Mouse (Mus musculus) liver, embryonic 11.5 days (tissue): ENCODE results near the gene Cntnap1. TPM values are rescaled to one million over a fixed set of nuclear protein-coding genes. Genes with fewer than 3 reads are reported as not detected.

Experiments
- ATAC-seq: fragments of 200-750 bp; cut with Nextera tagmentation; replicated peaks from 2 replicates; pipeline ENCODE4 v1.8.0; 2017; ENCODE audit warnings: moderate number of reproducible peaks, mild to moderate bottlenecking, moderate TSS enrichment, moderate library complexity; ENCODE audit not compliant: low FRiP score
- DNase-seq: peaks from one replicate; pipeline ENCODE4 v3.0.0-alpha.2; 2017; ENCODE audit warnings: low spot score
- H3K27ac ChIP-seq: fragments of 300-500 bp; sonication (generic); 2 replicates; pipeline ENCODE4 v1.5.1; 2014; ENCODE audit warnings: mild to moderate bottlenecking, low read depth, low read length, control low read depth
- H3K27me3 ChIP-seq: fragments of 300-500 bp; sonication (generic); replicated peaks from 2 replicates; pipeline ENCODE4 v1.6.1; 2014; ENCODE audit warnings: low read length, mixed read lengths; ENCODE audit not compliant: control insufficient read depth, insufficient read depth
- H3K36me3 ChIP-seq: fragments of 300-500 bp; sonication (generic); 2 replicates; pipeline ENCODE4 v1.6.1; 2014; ENCODE audit warnings: mild to moderate bottlenecking, low read length, moderate library complexity, mixed read lengths; ENCODE audit not compliant: control insufficient read depth, insufficient read depth
- H3K4me1 ChIP-seq: fragments of 300-500 bp; sonication (generic); replicated peaks from 2 replicates; pipeline ENCODE4 v1.6.1; 2014; ENCODE audit warnings: low read length, mixed read lengths; ENCODE audit not compliant: control insufficient read depth, insufficient read depth
- H3K4me2 ChIP-seq: fragments of 300-500 bp; sonication (generic); 2 replicates; pipeline ENCODE4 v1.6.1; 2014; ENCODE audit warnings: mild to moderate bottlenecking, control low read depth, moderate library complexity
- H3K4me3 ChIP-seq: fragments of 300-500 bp; sonication (generic); 2 replicates; pipeline ENCODE4 v1.5.1; 2014; ENCODE audit warnings: low read depth, low read length, control low read depth
- H3K9ac ChIP-seq: fragments of 300-500 bp; sonication (generic); 2 replicates; pipeline ENCODE4 v1.6.1; 2014; ENCODE audit warnings: low read depth, low read length, control low read depth
- H3K9me3 ChIP-seq: fragments of 300-500 bp; sonication (generic); 2 replicates; pipeline ENCODE4 v1.6.1; 2016; ENCODE audit warnings: low read length, inconsistent platforms, mixed read lengths; ENCODE audit not compliant: control insufficient read depth
- WGBS: fragments of 180-500 bp; shearing (Covaris S2); extraction: QIAGEN DNeasy Blood & Tissue Kit; methylation state at CpG from one replicate; pipeline ENCODE4 v1.1.7; 2014; 5-methylcytosine and 5-hydroxymethylcytosine counted together
- polyA plus RNA-seq: library from polyadenylated mRNA; unstranded; fragments of >200 nt; fragmentation: Nextera tagmentation; extraction: Ambion mirVana; gene quantifications from 2 replicates; pipeline ENCODE4 v1.2.1, GENCODE M21; 2014

Gene Cntnap1
- polyA plus RNA-seq, 1 experiment from 2014 or later, result 0.40 TPM

DNA sequence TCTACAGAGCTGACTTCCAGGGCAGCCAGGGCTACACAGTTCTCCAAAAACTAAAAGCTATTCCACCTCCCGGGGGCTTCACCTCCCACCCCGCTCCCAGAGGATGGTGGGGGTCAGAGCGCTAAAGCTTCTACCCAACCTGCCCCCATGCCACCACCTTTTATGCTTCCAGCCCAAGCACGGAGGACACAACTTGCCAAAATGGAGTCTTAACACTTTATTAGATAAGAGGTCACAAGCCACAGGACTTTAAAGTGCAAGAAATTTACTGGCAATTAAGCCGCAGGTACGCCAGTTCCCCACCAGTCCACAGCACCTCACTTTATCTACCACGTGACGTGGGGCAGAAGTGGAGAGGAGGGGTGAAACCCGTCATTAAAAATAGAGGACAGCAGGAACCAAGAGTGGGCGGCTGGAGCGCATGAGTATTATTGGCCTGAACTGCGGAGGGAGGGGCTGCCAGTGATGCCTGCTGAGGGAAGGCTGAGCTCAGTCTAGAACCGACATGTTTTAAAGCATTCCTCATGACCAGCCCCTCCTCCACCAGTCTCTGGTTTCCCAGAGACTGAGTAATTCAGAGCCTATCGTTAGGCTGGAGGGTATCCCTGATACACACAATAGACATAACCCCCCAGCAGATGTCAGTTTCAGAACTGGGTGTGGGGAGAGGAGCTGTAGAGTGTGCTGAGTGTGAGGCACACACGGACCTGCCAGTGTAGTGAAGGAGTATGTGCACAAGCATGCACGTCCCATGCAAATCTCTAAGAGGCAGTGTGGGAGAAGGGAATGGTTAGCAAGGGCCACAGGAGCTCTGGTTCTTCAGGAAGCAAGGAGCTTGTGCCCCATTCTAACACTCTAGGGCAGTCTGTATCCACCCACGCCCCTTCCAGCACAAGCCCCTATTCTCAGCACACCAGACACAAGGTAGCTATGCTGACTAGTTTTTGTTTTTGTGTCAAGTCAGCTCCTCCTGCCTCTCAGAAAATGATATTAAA, 20.9 kb downstream of the Cntnap1 start:
- no peak for DNase-seq
- no peaks in the 10 kb centered on the region; the same call in none of the 2 replicates for H3K36me3 ChIP-seq
- H3K4me3 ChIP-seq, result no peak overlapping the region
- H3K9ac ChIP-seq, result peak overlapping the region; percentile 59
- WGBS, result 47% methylated on average over 17 of the region's 17 CpGs
- H3K9me3 ChIP-seq, result no peaks in the 10 kb centered on the region
- peak overlapping the region; percentile 92 for H3K27ac ChIP-seq
- no peak for ATAC-seq
- H3K4me1 ChIP-seq, result peaks cover 32% of the 10 kb centered on the region
- no peak overlapping the region for H3K4me2 ChIP-seq
- no peaks in the 10 kb centered on the region for H3K27me3 ChIP-seq

- peaks cover 32% of the 10 kb centered on the region for H3K4me1 ChIP-seq
- H3K9ac ChIP-seq, result no peak overlapping the region
- 86% methylated on average over 4 of the region's 4 CpGs for WGBS
- H3K27me3 ChIP-seq, result no peaks in the 10 kb centered on the region
- peak overlapping the region; percentile 52; the same call in 1 of the 2 replicates for H3K27ac ChIP-seq
- H3K4me3 ChIP-seq, result no peak overlapping the region
- H3K36me3 ChIP-seq, result peaks cover 2% of the 10 kb centered on the region
- DNase-seq (no peak), ATAC-seq (no peak)
- H3K4me2 ChIP-seq, result no peak overlapping the region
- no peaks in the 10 kb centered on the region for H3K9me3 ChIP-seq
Measured at GRCm38 (mm10) chr11:101191919-101192470, 21.7 kb downstream of the Cntnap1 start.

- Histone ChIP-seq H3K36me3 (peaks cover 2% of the 10 kb centered on the region), H3K4me2 (no peak overlapping the region), H3K4me3 (no peak overlapping the region), H3K27ac (no peak overlapping the region), H3K9ac (no peak overlapping the region), H3K27me3 (no peaks in the 10 kb centered on the region), H3K4me1 (peaks cover 32% of the 10 kb centered on the region), H3K9me3 (no peaks in the 10 kb centered on the region)
- DNase-seq (no peak), ATAC-seq (no peak)
- WGBS, result 96% methylated on average over 6 of the region's 6 CpGs
Measured at GRCm38 (mm10) chr11:101192646-101193045, 22.3 kb downstream of the Cntnap1 start.

- Histone ChIP-seq H3K27me3 (no peaks in the 10 kb centered on the region), H3K9me3 (no peaks in the 10 kb centered on the region), H3K36me3 (peaks cover 2% of the 10 kb centered on the region), H3K4me3 (no peak overlapping the region), H3K27ac (no peak overlapping the region), H3K9ac (no peak overlapping the region), H3K4me2 (no peak overlapping the region), H3K4me1 (peaks cover 32% of the 10 kb centered on the region)
- WGBS, result 89% methylated on average over 7 of the region's 7 CpGs
- no peak for ATAC-seq
- DNase-seq, result no peak
Measured at GRCm38 (mm10) chr11:101193076-101193475, 22.8 kb downstream of the Cntnap1 start.

- DNase-seq, result no peak
- Histone ChIP-seq H3K9ac (no peak overlapping the region), H3K36me3 (peaks cover 4% of the 10 kb centered on the region), H3K9me3 (no peaks in the 10 kb centered on the region), H3K27ac (no peak overlapping the region), H3K4me1 (peaks cover 24% of the 10 kb centered on the region), H3K4me2 (no peak overlapping the region), H3K27me3 (no peaks in the 10 kb centered on the region), H3K4me3 (no peak overlapping the region)
- WGBS, result 78% methylated on average over 5 of the region's 5 CpGs
- ATAC-seq, result no peak
Measured at GRCm38 (mm10) chr11:101194137-101194536, 23.8 kb downstream of the Cntnap1 start.

GRCm38 (mm10) chr11:101194643-101195042, 24.3 kb downstream of the Cntnap1 start:
- Histone ChIP-seq H3K9ac (no peak overlapping the region), H3K36me3 (peaks cover 4% of the 10 kb centered on the region), H3K9me3 (no peaks in the 10 kb centered on the region), H3K27ac (no peak overlapping the region), H3K27me3 (no peaks in the 10 kb centered on the region), H3K4me1 (peaks cover 21% of the 10 kb centered on the region), H3K4me2 (no peak overlapping the region), H3K4me3 (no peak overlapping the region)
- 87% methylated on average over 6 of the region's 6 CpGs for WGBS
- DNase-seq, result no peak
- no peak for ATAC-seq

- no peaks in the 10 kb centered on the region for H3K9me3 ChIP-seq
- no peak overlapping the region for H3K9ac ChIP-seq
- ATAC-seq (no peak), DNase-seq (no peak)
- WGBS, result 58% methylated on average over 1 of the region's 1 CpGs
- no peak overlapping the region for H3K27ac ChIP-seq
- no peak overlapping the region for H3K4me2 ChIP-seq
- peaks cover 20% of the 10 kb centered on the region for H3K4me1 ChIP-seq
- no peaks in the 10 kb centered on the region for H3K27me3 ChIP-seq
- no peak overlapping the region for H3K4me3 ChIP-seq
- H3K36me3 ChIP-seq, result peaks cover 4% of the 10 kb centered on the region
Measured at GRCm38 (mm10) chr11:101195101-101195500, 24.8 kb downstream of the Cntnap1 start.

- peaks cover 15% of the 10 kb centered on the region for H3K4me1 ChIP-seq
- no peaks in the 10 kb centered on the region for H3K27me3 ChIP-seq
- no peak overlapping the region for H3K4me3 ChIP-seq
- ATAC-seq (no peak), DNase-seq (no peak)
- H3K4me2 ChIP-seq, result no peak overlapping the region
- H3K9me3 ChIP-seq, result no peaks in the 10 kb centered on the region
- no peak overlapping the region for H3K27ac ChIP-seq
- WGBS, result 84% methylated on average over 8 of the region's 8 CpGs
- H3K9ac ChIP-seq, result no peak overlapping the region
- peaks cover 4% of the 10 kb centered on the region for H3K36me3 ChIP-seq
Measured at GRCm38 (mm10) chr11:101195571-101195970, 25.2 kb downstream of the Cntnap1 start.
